Mouse (Mus musculus): ENCODE measurements around the gene Camk1.

DNA sequence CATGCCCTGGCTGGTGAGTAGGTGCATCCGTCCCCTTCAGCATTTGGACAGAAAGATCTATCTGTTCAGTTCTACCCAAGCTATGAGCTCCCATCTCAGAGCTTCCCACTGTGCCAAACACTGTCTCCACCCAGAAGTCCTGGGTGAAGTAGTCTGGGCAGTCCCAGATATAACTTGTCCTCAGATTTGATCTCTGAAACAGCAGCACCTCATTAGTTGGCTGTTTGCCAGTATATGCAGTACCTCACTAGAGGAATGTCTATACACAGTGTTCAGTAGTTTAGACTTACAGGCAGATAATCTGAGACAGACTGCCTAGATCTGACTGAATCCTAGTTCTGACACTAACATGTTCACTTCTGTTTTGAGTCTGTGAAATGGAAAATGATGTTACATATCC lies 14.4 kb downstream of the Camk1 start:
- no peak for TF ChIP-seq CTCF (IDR thresholded peaks at IDR 0.05; ENCODE audit: control insufficient read depth, insufficient read depth, low read length)
- no peak for TF ChIP-seq POLR2A (IDR thresholded peaks at IDR 0.05; ENCODE audit: borderline replicate concordance, control insufficient read depth, low read depth, low read length)

All from bone marrow, adult 2 months (tissue).